Comparison of ENCODE assay signal across 8 mouse cellular contexts in the genomic region with DNA sequence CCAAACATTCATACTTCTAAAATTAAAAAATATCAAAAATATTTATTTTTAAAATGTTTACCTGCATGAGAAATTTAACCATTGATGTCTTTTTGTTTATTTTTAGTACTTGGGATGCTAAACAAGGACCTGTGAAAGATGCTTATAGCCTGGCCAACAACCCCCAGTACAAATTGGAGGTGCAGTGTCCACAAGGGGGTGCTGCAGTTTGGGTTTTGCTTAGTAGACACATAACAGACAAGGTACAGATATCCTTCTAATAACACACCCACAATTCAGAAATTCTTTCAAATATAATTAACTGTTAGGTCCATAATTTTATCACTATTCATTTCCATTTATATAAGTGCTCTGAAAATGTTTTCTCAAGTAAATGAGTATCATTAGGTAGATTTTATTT. TPM values are rescaled to one million over a fixed set of nuclear protein-coding genes. Genes with fewer than 3 reads are reported as not detected.
DNase-seq lines count a peak whose midpoint lies in the region; ATAC-seq and TF ChIP-seq lines count a peak whose summit lies in the region.

No protein-coding gene starts in this region.

- no peak for ATAC-seq in lung, postnatal 0 days

- H3K27me3 ChIP-seq in lung, postnatal 0 days (replicated peaks; ENCODE audit: insufficient read depth, low read length) = no peaks in the 10 kb centered on the region

- no peak for TF ChIP-seq EP300 in lung, postnatal 0 days (IDR thresholded peaks at IDR 0.05)

- intact Hi-C loops in heart, postnatal 36 days (cut with DNase I) = loop anchor here (1.0 kb wide), 1 partner anchor 108 kb away; no protein-coding TSS in a partner anchor

- no peak overlapping the region for H3K4me2 ChIP-seq in lung, postnatal 0 days (replicated peaks; ENCODE audit: low read depth, low read length)

- TF ChIP-seq CTCF in lung, postnatal 0 days (IDR thresholded peaks at IDR 0.05) = peak; percentile 75

- H3K9me3 ChIP-seq in lung, postnatal 0 days (ENCODE audit: low read length) = no peaks in the 10 kb centered on the region

- H3K9ac ChIP-seq in lung, postnatal 0 days (replicated peaks; ENCODE audit: low read depth) = no peak overlapping the region

- peak; percentile 73 for DNase-seq in gastrocnemius, adult 18-20 months (ENCODE audit: low spot score)
- DNase-seq in gastrocnemius, postnatal 25 days = no peak
- DNase-seq in urinary bladder, postnatal 14 days (ENCODE audit: low spot score) = peak; percentile 71
- no peak for DNase-seq in urinary bladder, postnatal 4 days (ENCODE audit: low spot score in 2 of 2)
- DNase-seq in cerebellum, adult 11-12 months = peak; percentile 72
- peak; percentile 75 to 81 for DNase-seq in heart, postnatal 36 days
- DNase-seq in lung, postnatal 0 days (ENCODE audit: low spot score) = peak; percentile 60
- DNase-seq in spleen, postnatal 4 days (ENCODE audit: low spot score in 2 of 2) = peak; percentile 70 to 87

- peaks cover 30% of the 10 kb centered on the region for H3K36me3 ChIP-seq in lung, postnatal 0 days (ENCODE audit: insufficient read depth, low read length)

- H3K4me1 ChIP-seq in lung, postnatal 0 days (ENCODE audit: insufficient read depth, low read depth, low read length) = no peaks in the 10 kb centered on the region

- no peak overlapping the region for H3K27ac ChIP-seq in lung, postnatal 0 days (ENCODE audit: low read length)

- H3K4me3 ChIP-seq in lung, postnatal 0 days (ENCODE audit: low read depth, low read length) = no peak overlapping the region

RNA-seq across cellular contexts. Expression of gene Capn7, which starts 28.9 kb away (rescaled TPM):
- 10 to 100 TPM; 27.2 to 30.2 TPM for total RNA-seq in gastrocnemius, adult 18-20 months (2021)
- 10 to 100 TPM; 28.4 to 29.3 TPM for total RNA-seq in gastrocnemius, postnatal 25 days (2021)
- 10 to 100 TPM; 33.2 to 33.9 TPM for total RNA-seq in heart, postnatal 36 days (2021)
- 23.1 and 25.1 TPM in 2 replicates for polyA plus RNA-seq in lung, postnatal 0 days (2015; fragmentation: Nextera tagmentation; extraction: Ambion mirVana)

RNA-seq across cellular contexts. Expression of gene Dnah1, which starts 41.7 kb away (rescaled TPM):
- total RNA-seq in gastrocnemius, adult 18-20 months (2021) = under 1 TPM; 0.14 to 0.16 TPM
- under 1 TPM; 0.16 to 0.18 TPM for total RNA-seq in gastrocnemius, postnatal 25 days (2021)
- total RNA-seq in heart, postnatal 36 days (2021) = under 1 TPM in 1 of 2 experiments, not detected in 1; 0.06 TPM
- 0.53 and 0.67 TPM in 2 replicates for polyA plus RNA-seq in lung, postnatal 0 days (2015; fragmentation: Nextera tagmentation; extraction: Ambion mirVana)

Comparison
In these comparisons a context has a peak if more than half of its experiments do, and no peak if none do; other contexts are left out.
1. DNase-seq: peak in gastrocnemius, adult 18-20 months (single experiment), urinary bladder, postnatal 14 days (single experiment), cerebellum, adult 11-12 months (single experiment), heart, postnatal 36 days (2 of 2), lung, postnatal 0 days (single experiment) and spleen, postnatal 4 days (2 of 2); none in gastrocnemius, postnatal 25 days (single experiment) and urinary bladder, postnatal 4 days (0 of 2).